Mouse (Mus musculus): Measurements from ENCODE around the gene Ccdc66. TPM values are rescaled to one million over a fixed set of nuclear protein-coding genes. Genes with fewer than 3 reads are reported as not detected.

Gene Ccdc66
- 1 to 10 TPM; 7.2 to 9.3 TPM for total RNA-seq (2021)
- long read RNA-seq, experiment 1, full-length matches to known transcripts, result 2 of 8 reads
- long read RNA-seq, experiment 1, partial matches to known transcripts, result 0 of 8 reads
- long read RNA-seq, experiment 1, other reads (novel, unspliced or antisense), result 6 of 8 reads
- long read RNA-seq, experiment 2, full-length matches to known transcripts, result 2 of 3 reads
- long read RNA-seq, experiment 2, partial matches to known transcripts, result 1 of 3 reads
- long read RNA-seq, experiment 2, other reads (novel, unspliced or antisense), result 0 of 3 reads

DNA sequence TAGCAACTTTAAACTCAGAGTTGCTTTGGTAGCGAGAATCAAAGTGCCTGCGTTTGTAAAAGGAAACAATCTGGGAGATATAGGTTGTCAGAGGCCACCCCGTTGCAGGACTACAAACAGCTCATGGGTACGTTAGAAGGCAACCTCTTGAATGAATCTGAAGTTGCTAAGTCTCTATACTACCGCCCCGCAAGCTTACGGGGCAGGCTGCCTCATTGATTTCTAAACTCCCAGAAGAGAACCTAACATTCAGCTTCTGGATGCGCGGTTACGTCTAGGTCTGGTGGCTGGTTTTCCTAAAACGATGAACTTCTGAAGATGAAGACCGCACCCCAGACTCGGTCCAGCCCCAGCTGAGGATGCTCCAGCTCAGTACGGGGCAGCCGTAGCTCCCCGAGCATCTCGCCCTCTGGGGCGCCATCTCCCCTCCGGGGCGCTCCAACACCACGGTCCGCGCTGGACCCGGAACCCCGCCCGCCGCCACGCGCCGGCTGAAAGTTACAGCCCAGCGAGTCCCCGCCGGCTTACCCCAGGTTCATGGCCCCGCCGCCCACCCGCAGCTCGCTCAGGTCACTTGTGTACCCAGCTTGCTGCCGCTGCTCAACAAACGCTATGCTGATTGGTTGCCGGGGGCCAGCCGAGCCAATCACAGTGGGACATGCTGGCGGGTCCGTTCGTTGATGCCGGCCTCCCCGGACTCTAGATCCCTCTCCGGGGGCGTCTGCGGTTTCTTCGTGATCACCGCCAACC is at the start of gene Ccdc66:
TSS of gene Ccdc66 (minus strand) at position 567 of the 750 bp plus-strand sequence.
- DNase-seq, result peak; percentile 100

DNA sequence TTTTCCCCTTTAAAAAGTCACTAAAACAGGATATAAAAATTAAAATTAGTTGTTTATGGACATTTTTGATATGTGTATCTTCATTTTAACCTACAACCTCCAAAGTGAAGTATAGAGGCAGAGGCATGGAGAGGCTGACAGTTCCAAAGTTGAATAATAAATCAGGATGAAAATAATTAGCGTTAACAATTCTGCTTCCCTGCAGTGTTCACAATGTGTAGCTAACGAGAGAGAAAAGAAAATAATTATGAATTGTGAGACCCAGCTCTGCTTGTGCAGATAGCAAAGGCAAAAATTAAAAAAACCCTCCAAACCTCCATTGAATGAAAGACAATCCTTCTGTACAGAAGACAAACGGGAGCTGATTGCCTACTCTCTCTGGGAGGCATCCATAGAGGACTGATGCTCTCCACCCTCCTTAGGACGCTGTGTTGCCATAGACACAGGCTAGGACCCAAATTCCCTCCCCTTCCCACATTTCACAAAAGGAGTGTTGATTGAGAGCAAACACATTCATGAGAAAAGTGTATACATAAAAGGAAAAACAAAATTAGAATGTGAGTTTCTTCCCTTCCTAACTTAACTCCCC is 35.7 kb upstream of the Ccdc66 start:
- DNase-seq, result no peak

DNA sequence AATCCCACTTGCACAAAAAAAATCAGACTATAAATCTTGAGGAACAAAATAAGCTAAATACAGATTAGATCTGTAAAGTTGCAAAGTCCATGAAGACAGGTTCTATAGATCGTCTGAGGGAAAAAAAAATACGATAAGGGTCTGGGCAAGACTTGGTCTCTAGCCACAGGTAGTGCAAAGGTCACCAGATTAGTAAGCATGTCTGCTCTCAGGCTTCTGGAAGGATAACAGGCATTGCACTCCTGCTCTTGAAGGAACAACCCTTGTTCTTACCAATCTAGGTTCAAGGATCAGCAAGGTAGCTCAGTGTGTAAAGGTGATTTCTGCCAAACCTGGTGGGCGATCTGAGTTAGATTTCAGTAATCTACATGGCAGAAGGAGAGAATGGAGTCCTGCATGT is 28.2 kb upstream of the Ccdc66 start:
- DNase-seq, result no peak

DNA sequence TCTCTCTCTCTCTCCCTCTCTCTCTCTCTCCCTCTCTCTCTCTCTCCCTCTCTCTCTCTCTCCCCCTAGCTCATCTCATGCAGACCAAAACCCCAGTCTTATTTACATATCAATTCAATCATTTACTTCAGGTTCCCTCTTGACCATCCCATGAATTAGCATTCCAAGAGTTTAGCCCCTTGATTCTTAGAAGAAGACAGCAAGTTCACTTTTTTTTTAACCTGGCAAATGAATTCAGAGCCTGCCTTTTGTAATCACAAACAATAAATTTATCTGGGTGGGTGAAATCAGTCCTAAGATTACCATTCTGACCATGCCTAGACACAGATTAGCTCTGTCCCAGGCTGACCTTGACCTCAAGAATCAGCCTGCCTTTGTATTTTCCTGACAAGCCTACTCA is 16.3 kb upstream of the Ccdc66 start:
- no peak for DNase-seq

DNA sequence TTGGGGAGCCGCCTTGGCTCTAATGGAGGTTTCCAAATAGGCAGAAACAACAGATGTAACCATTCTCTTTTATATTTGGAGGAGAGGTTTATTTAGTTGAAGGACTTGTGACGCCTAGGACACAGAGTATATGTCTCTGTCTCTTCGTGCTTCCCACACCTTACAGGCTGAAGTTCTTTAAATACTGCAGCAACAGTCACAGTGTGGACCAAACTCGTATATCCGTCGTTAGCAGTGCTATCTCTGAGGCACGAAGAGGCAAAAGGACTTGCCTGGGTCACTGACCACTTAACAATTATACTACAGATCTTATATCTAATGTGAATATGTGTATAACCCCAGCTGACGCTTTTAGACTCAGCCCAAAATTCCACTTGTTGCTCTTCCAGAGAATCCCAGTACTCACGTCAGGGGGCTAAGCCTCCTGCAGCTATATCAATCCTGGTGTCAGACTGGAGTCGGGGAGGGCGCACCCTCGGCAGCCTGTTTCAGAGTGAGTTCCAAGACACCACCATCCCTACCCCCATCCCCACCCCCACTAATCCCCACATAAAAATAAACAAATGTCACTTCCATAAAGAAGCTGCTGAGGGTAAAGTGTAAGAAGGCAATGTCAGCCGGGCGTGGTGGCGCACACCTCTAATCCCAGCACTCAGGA is 513 bp upstream of the Ccdc66 start:
- no peak for DNase-seq

DNA sequence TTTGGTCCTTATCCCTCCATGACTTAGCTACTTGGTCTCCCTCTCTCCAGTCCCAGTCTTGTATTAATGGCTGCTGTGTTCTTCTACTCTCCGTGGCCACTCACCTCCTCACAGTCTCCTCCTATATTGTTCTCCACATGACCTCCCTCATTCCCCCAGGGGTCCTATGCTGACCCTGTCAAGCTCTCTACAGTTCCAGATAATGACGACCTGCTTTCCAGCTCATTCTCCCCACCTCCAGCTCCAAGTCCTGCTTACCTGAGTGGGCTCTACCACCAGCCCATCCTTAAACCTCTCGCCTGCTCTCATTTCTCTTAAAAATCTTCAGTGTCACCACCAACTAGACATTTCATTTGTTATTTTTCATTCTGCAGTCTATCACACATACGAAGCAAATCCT is 7.2 kb downstream of the Ccdc66 start:
- no peak for DNase-seq

DNA sequence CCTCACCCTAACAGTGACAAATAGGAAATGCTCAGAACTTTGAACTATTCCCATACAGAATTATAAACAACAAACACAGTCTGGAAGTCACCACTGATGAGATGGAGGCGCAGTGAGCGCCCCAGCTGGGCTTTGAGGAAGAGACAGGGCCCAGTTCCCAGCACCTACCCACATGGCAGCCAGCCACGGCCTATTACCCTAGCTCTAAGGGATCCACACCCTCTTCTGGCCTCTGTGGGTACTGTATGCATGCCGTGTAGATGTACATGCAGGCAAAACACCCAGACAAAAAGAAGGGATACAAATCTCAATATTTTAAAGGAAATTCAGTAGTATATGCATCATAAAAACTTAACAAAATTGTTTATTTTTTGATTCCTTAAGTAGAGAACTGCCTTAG is 14.7 kb downstream of the Ccdc66 start:
- no peak for DNase-seq

DNA sequence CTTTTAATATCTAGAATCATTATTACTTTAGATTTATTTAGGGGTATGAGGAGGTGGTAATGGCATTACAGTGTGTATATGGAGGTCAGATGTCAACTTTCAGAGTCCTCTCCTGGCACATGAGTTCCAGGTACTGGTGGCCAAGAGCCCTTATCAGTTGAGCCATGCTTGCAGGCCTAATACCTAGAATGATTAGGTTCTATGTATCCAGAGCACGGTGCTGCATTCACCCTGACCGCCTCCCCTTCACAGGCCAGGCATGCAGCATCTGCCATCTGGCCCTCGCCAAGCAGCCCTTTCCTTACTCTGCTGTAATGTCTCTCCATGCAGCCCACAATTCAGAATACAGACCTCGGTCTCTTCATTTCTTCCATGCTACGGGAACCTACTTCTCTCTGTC is 16.9 kb downstream of the Ccdc66 start:
- no peak for DNase-seq

DNA sequence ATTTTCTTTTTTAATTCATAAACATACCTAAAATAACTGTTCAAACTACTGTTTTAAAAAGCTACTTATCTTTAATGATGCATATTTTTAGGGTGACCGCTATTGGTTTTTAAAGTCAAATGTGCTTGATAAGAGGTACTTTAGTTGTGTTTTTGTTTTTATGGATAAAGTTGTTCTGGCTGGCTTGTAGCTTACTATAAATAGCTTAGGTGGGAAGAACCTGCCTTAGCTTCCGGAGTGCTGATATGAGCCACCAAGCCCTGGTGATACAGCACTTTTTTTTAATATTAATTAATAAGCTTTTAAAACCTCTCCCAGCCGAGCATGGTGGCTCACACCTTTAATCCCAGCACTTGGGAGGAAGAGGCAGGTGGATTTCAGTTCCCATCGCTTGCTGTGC is 61.3 kb downstream of the Ccdc66 start:
- no peak for DNase-seq

DNA sequence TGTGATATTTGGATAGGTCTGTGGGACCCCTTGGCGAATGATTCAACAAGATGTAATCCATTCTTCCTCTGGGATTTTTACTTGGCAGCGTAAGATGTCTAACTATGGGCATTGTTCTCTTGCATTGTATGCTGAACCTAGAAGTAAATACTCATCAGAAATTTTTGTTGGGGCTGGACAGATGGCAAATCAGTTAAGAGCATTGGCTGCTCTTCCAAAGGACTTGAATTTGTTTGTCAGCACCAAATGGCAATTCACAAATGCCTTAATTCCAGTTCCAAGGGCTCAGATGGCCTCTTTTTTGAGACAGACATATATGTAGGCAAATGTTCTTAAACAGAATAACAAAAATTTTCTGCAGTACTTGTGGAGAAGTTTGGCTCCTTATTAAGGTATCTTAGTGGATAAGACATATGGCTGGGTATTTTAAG is 63.4 kb downstream of the Ccdc66 start:
- no peak for DNase-seq

DNA sequence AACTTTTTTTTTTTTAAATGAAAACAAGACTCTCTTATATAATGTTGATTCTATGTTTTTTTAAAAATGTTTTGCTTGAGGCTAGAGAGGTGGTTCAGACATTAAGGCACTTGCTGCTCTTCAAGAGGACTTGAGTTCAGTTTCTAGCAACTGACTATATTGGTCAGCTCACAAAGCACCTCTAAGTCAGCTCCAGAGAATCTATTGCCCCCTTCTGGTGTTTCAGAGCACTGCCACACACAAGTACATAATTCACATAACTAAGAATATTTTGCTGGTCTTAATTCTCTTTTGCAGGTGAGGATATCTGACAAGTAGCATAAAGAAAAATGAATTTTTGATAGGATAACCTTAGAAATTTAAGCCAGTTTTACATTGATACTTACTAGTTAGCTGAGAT is 67.3 kb downstream of the Ccdc66 start:
- DNase-seq, result no peak

DNA sequence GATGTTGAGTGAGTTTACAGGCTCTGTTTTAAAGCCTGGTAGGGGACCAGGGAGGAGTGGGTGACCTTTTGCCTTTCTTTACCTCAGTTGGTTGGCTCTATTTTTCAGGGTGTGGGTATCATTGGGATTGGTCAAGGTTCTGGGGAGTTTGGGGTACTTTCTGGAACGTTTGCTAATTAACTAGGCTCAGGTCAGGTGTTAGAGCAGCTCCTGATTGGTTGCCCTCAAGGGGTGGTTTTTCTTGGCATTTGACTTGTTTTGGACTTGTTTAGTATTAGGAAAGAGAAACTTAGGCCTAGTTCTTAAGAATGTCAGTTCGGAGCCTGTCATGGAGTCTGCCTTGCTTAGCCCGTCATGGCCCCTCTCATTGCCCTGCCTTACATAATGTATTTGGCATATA is 71.4 kb downstream of the Ccdc66 start:
- no peak for DNase-seq

DNA sequence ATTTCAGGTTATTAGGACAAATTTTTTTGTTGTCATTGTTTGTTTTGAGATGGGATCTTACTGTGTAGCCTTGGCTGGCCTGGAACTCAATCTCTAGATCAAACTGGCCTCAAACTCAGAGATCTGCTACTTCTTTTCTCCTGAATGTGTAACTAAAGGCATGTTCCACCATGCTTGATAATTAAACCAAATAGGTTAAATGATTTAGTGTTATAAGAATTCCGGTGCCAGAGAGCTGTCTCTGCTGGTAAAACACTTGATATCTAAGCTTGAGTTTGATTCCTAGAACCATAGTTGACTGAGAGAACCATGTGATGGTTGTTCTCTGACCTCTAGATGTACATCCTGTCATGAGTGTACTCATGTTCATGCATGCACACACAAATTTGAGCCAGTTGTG is 72.1 kb downstream of the Ccdc66 start:
- no peak for DNase-seq

DNA sequence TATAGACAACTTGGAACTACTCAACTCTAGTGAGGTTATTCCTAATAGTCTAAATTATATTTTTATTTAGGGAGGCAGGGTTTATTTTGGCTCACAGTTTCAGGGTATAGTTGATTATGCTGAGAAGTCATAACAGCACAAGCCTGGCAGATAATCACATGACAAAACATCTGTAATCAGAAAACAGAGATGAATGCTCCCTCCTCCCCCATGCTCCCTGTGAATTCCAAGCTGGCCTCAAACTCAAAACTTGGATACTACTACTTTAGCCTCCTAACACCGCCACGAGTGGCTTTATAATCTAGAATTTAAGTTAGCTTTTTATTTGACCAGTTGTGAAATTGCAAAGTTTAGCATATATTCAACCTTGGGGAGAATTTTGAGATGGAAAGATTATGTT is 76.2 kb downstream of the Ccdc66 start:
- DNase-seq, result no peak

Other genes with a start within 250 kb of the Ccdc66 start
- 10 to 100 TPM; 19.8 to 24.2 TPM for gene Fam208a, start 79.6 kb downstream of the Ccdc66 start, total RNA-seq (2021)
- 1 to 10 TPM; 5.0 to 9.3 TPM for gene Erc2, start 114.0 kb upstream of the Ccdc66 start, total RNA-seq (2021)